Mouse (Mus musculus) fat pad, adult 2 months (tissue): ENCODE measurements around the gene Tchhl1.

Experiments
- DNase-seq: peaks from one replicate; pipeline ENCODE4 v3.0.0-alpha.2; 2011; ENCODE audit warnings: low read depth, low spot score; ENCODE audit errors: extremely low read depth

The Tchhl1 gene

DNA sequence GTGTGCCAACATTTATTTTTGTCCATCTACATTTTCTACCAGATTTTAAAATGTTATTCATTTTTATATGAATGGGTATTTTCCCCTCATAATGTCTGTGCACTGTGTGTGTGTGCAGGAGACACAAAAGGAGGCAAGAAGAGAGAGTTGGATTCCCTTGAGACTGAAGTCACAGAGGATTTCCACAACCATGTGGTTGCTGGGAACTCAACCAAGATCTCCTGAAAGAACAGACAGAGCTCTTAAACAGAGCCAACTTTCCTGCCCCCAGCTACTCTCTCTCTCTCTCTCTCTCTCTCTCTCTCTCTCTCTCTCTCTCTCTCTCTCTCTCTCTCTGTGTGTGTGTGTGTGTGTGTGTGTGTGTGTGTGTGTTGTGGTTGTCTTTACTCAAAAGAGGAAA is 30.6 kb downstream of the Tchhl1 start:
- no peak for DNase-seq

GRCm38 (mm10) chr3:93504536-93505189 is 36.1 kb downstream of the Tchhl1 start:
- DNase-seq, result no peak

GRCm38 (mm10) chr3:93505960-93506863 is 37.7 kb downstream of the Tchhl1 start:
- DNase-seq, result no peak

DNA sequence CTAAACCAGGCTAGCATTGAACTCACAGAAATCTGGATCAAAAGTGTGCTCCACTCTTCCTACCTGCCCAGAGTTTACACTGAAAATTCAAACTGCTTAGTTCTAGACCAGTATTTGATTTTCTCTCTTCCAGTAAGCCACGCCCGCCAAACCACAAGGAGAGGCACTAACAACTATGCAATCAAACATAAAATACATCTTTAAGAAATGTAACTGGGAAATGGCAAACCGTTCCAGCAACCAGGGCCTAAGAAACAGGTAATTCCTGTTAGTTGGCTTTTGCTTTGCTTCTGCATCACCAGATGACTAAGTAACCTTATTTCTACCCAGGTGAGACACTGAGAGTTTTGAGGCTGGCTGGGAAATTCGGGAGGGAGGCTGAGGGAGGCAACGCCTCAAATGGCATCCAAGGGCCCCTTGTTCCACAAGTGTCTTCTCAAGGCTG is 38.3 kb downstream of the Tchhl1 start:
- peak; percentile 80 for DNase-seq

DNA sequence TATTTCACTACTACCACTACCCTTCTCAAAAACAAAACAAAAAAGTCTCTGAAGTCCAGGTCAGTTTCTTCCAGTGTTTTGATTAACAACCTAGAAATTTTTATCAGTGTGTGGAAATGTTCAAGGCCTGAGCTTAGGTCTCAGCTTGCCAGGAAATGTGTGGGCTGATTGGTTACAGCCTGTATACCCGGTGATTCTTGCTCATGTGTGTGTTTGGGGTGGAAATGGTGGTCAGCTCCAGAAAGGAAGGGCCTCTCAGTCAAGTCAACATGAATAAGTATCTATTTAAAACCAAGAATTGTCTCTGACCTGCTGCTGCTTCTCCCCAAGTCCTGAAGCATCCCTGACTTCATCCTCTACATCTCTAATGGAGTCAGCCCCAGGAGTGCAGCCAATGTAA is 40.7 kb downstream of the Tchhl1 start:
- DNase-seq, result no peak

GRCm38 (mm10) chr3:93511036-93511435 is 42.5 kb downstream of the Tchhl1 start:
- DNase-seq, result no peak

GRCm38 (mm10) chr3:93511801-93512200 is 43.2 kb downstream of the Tchhl1 start:
- DNase-seq, result no peak

DNA sequence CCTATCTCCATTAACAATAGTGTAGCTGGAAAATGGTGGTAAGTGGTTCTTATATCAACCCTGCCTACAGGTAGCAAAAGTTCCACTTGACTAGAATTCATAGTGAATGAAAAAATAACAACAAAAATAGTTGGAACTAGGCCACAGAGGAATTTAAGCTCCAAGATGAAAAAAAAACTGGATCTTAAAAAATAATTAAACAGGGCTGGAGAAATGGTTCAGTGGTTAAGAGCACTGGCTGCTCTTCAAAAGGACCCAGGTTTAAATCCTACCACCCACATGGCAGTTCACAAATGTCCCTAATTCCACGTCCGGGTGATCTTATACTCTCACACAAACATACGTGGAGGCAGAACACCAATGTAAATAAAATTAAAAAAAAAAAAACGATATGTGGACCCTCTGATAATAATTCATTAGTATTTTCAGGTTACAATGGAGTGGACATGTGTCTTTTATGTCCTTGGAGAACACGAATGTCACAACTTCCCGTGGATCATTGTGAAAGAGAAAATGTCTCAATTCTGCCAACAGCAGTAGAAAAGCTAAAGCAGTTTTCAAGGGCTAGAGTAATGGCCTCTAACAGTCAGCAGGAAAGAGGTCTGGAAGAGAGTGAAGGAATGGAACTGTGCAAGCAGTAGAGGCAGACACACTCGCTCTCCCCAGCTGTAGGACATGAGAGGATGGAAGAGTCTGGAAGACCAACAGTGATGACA is 44.0 kb downstream of the Tchhl1 start:
- no peak for DNase-seq

GRCm38 (mm10) chr3:93514628-93515027 is 46.1 kb downstream of the Tchhl1 start:
- no peak for DNase-seq

DNA sequence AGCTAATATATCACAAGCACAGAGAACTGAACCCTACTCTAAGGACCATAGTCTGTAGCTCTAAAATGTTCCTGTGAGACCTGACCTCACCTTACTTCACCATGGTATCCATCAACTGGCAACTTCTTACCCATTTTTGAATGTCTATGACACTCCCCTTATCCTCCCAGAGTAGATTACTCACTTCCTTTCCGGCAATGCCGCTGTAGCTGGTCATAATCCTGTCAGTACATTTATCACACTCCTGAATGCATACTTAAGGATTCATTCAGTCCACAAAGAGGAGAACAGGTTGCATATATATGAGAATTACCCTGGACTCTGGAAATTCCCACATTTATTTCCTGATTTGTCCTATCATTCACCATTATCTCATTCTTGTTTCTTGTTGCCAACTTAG is 48.8 kb downstream of the Tchhl1 start:
- DNase-seq, result no peak

GRCm38 (mm10) chr3:93519856-93520329 is 51.3 kb downstream of the Tchhl1 start:
- no peak for DNase-seq

- DNase-seq, result no peak
Observed at GRCm38 (mm10) chr3:93520330-93521193, 52.0 kb downstream of the Tchhl1 start, which contains the start of gene S100a11. S100a11 (plus strand) TSS chr3:93520488.
